In genomic region chr15:98952063-98952455, GRCm38 (mm10) we compare ENCODE assay signal across 8 mouse cellular contexts. TPM values are rescaled to one million over a fixed set of nuclear protein-coding genes. Genes with fewer than 3 reads are reported as not detected.
DNase-seq lines count a peak whose midpoint lies in the region; ATAC-seq and TF ChIP-seq lines count a peak whose summit lies in the region.
"Had no signal": no experiment of that assay in that cellular context is flagged by ENCODE, and none has a peak within 500 bp of the region (broad histone marks: within the 10 kb centered on the region; RNA-seq: fewer than 3 reads in every experiment).

No protein-coding gene starts in this region.

- no peaks in the 10 kb centered on the region for H3K9me3 ChIP-seq in forebrain, embryonic 11.5 days (ENCODE audit: control insufficient read depth, low read length)
- H3K9me3 ChIP-seq in liver, embryonic 14.5 days (ENCODE audit: control insufficient read depth, low read length): no peaks in the 10 kb centered on the region

- H3K27ac ChIP-seq in forebrain, embryonic 11.5 days (ENCODE audit: low read depth, low read length): peak overlapping the region; percentile 98
- H3K27ac ChIP-seq in liver, embryonic 14.5 days: no peak overlapping the region

- H3K4me1 ChIP-seq in forebrain, embryonic 11.5 days (replicated peaks; ENCODE audit: control insufficient read depth, insufficient read depth, low read length): 0 out of 2 replicates have a peak, but pooled peaks cover 2% of the 10 kb centered on the region
- H3K4me1 ChIP-seq in liver, embryonic 14.5 days (replicated peaks; ENCODE audit: control insufficient read depth in 2 of 2, insufficient read depth in 2 of 2, low read length in 1 of 2): peaks cover 2 to 8% of the 10 kb centered on the region in 2 experiments; a peak in 3 of 4 replicates

- peak overlapping the region; percentile 96 for H3K9ac ChIP-seq in forebrain, embryonic 11.5 days (ENCODE audit: low read length)
- H3K9ac ChIP-seq in liver, embryonic 14.5 days (replicated peaks): no peak overlapping the region

- no peaks in the 10 kb centered on the region; the same call in 1 of the 2 replicates for H3K36me3 ChIP-seq in forebrain, embryonic 11.5 days (ENCODE audit: control insufficient read depth, insufficient read depth, low read length)
- no peaks in the 10 kb centered on the region for H3K36me3 ChIP-seq in liver, embryonic 14.5 days (replicated peaks; ENCODE audit: control insufficient read depth, insufficient read depth, low read depth)

- H3K27me3 ChIP-seq in forebrain, embryonic 11.5 days (ENCODE audit: control insufficient read depth, insufficient read depth, low read length): no peaks in the 10 kb centered on the region
- peaks cover 12% of the 10 kb centered on the region for H3K27me3 ChIP-seq in liver, embryonic 14.5 days (ENCODE audit: control insufficient read depth, insufficient read depth, low read length)

- TF ChIP-seq EP300 in liver, embryonic 14.5 days (IDR thresholded peaks at IDR 0.05; ENCODE audit: low read depth): no peak

- TF ChIP-seq CTCF in liver, embryonic 14.5 days (IDR thresholded peaks at IDR 0.05; ENCODE audit: low read depth): no peak

- H3K4me3 ChIP-seq in forebrain, embryonic 11.5 days (ENCODE audit: low read depth, low read length): peak overlapping the region; percentile 82
- H3K4me3 ChIP-seq in liver, embryonic 14.5 days (ENCODE audit: insufficient read depth in 1 of 2, low read depth in 2 of 2, low read length in 2 of 2): peak overlapping the region; percentile 27 to 28

- peak overlapping the region; percentile 87 for H3K4me2 ChIP-seq in forebrain, embryonic 11.5 days (ENCODE audit: low read depth, low read length, severe bottlenecking)
- H3K4me2 ChIP-seq in liver, embryonic 14.5 days (ENCODE audit: low read depth): peak overlapping the region; percentile 85

- 24% methylated on average over 5 of the region's 5 CpGs for WGBS in forebrain, embryonic 11.5 days
- WGBS in liver, embryonic 14.5 days (ENCODE audit: insufficient replicate concordance): 45% methylated on average over 5 of the region's 5 CpGs

- DNase-seq in retina, embryonic 14.5 days (ENCODE audit: low spot score): peak; percentile 62
- DNase-seq in retina, postnatal 1 day: no peak
- peak; percentile 68 for DNase-seq in forebrain, embryonic 11.5 days (ENCODE audit: low spot score)
- DNase-seq in liver, embryonic 14.5 days (ENCODE audit: low read depth in 3 of 3, low spot score in 3 of 3): no peak
- DNase-seq in thymus, postnatal 25 days: no peak
- no peak for DNase-seq in c-Kit-positive CD71-positive TER-119-positive erythroid progenitor cells, embryonic 14.5 days (ENCODE audit: low spot score)
- DNase-seq in left cerebral cortex, adult 18-20 months (ENCODE audit: low spot score in 2 of 2): no peak

- ATAC-seq in forebrain, embryonic 11.5 days (replicated peaks; ENCODE audit: low FRiP score): 0 out of 2 replicates have a peak, but pooled peaks have one; percentile 10
- no peak for ATAC-seq in liver, embryonic 14.5 days (ENCODE audit: insufficient read depth)

RNA-seq across cellular contexts. Expression of gene Gm49450, which starts 1.3 kb away (rescaled TPM):
- not detected in 2 replicates for polyA plus RNA-seq in forebrain, embryonic 11.5 days (2014; fragmentation: Nextera tagmentation; extraction: Ambion mirVana)
- 0.15 and 6.4 TPM in 2 replicates for polyA plus RNA-seq in liver, embryonic 14.5 days (2012; rRNA removed)
- polyA plus RNA-seq in liver, embryonic 14.5 days (2014; fragmentation: Nextera tagmentation; extraction: Ambion mirVana): not detected in 2 replicates
- not detected for total RNA-seq in left cerebral cortex, adult 18-20 months (2021)

RNA-seq across cellular contexts. Expression of gene Tuba1a, which starts 1.4 kb away (rescaled TPM):
- 5,083 and 5,852 TPM in 2 replicates for polyA plus RNA-seq in forebrain, embryonic 11.5 days (2014; fragmentation: Nextera tagmentation; extraction: Ambion mirVana)
- 44.7 and 62.0 TPM in 2 replicates for polyA plus RNA-seq in liver, embryonic 14.5 days (2012; rRNA removed)
- 60.1 and 69.0 TPM in 2 replicates for polyA plus RNA-seq in liver, embryonic 14.5 days (2014; fragmentation: Nextera tagmentation; extraction: Ambion mirVana)
- 100 to 1,000 TPM; 874 to 893 TPM for total RNA-seq in left cerebral cortex, adult 18-20 months (2021)

RNA-seq across cellular contexts. Expression of gene Tuba1b, which starts 17.7 kb away (rescaled TPM):
- 2,366 and 2,605 TPM in 2 replicates for polyA plus RNA-seq in forebrain, embryonic 11.5 days (2014; fragmentation: Nextera tagmentation; extraction: Ambion mirVana)
- 1,442 and 1,688 TPM in 2 replicates for polyA plus RNA-seq in liver, embryonic 14.5 days (2012; rRNA removed)
- polyA plus RNA-seq in liver, embryonic 14.5 days (2014; fragmentation: Nextera tagmentation; extraction: Ambion mirVana): 1,211 and 1,290 TPM in 2 replicates
- 100 to 1,000 TPM; 584 to 602 TPM for total RNA-seq in left cerebral cortex, adult 18-20 months (2021)

RNA-seq across cellular contexts. Expression of gene Lmbr1l, which starts 34.0 kb away (rescaled TPM):
- polyA plus RNA-seq in forebrain, embryonic 11.5 days (2014; fragmentation: Nextera tagmentation; extraction: Ambion mirVana): 8.7 and 9.4 TPM in 2 replicates
- polyA plus RNA-seq in liver, embryonic 14.5 days (2012; rRNA removed): 4.5 and 7.1 TPM in 2 replicates
- polyA plus RNA-seq in liver, embryonic 14.5 days (2014; fragmentation: Nextera tagmentation; extraction: Ambion mirVana): 0.34 and 0.70 TPM in 2 replicates
- 10 to 100 TPM; 12.9 to 17.9 TPM for total RNA-seq in left cerebral cortex, adult 18-20 months (2021)

RNA-seq across cellular contexts. Expression of gene Dhh, which starts 53.7 kb away (rescaled TPM):
- 0.28 and 0.29 TPM in 2 replicates for polyA plus RNA-seq in forebrain, embryonic 11.5 days (2014; fragmentation: Nextera tagmentation; extraction: Ambion mirVana)
- polyA plus RNA-seq in liver, embryonic 14.5 days (2012; rRNA removed): 0.04 and 0.08 TPM in 2 replicates
- 0.09 TPM in 1 of 2 replicates, not detected in the other for polyA plus RNA-seq in liver, embryonic 14.5 days (2014; fragmentation: Nextera tagmentation; extraction: Ambion mirVana)
- under 1 TPM; 0.21 to 0.26 TPM for total RNA-seq in left cerebral cortex, adult 18-20 months (2021)
- total RNA-seq: common myeloid progenitor, adult 5-6 weeks had no signal

Comparison
In these comparisons a context has a peak if more than half of its experiments do, and no peak if none do; other contexts are left out.
1. DNase-seq: peak in retina, embryonic 14.5 days (single experiment) and forebrain, embryonic 11.5 days (single experiment); none in retina, postnatal 1 day (single experiment), liver, embryonic 14.5 days (0 of 3), thymus, postnatal 25 days (single experiment), c-Kit-positive CD71-positive TER-119-positive erythroid progenitor cells, embryonic 14.5 days (single experiment) and left cerebral cortex, adult 18-20 months (0 of 2).
2. RNA of gene Tuba1a, which starts 1.4 kb away (polyA plus RNA-seq): 5,083 to 5,852 TPM in forebrain, embryonic 11.5 days; 44.7 to 69.0 TPM in liver, embryonic 14.5 days; every median in the first group is over 10 times any median in the second.